Mouse (Mus musculus): ENCODE measurements around the gene Zfp518a. TPM values are rescaled to one million over a fixed set of nuclear protein-coding genes. Genes with fewer than 3 reads are reported as not detected.

Zfp518a gene
- polyA plus RNA-seq, 1 experiment: 0.86 TPM

DNA sequence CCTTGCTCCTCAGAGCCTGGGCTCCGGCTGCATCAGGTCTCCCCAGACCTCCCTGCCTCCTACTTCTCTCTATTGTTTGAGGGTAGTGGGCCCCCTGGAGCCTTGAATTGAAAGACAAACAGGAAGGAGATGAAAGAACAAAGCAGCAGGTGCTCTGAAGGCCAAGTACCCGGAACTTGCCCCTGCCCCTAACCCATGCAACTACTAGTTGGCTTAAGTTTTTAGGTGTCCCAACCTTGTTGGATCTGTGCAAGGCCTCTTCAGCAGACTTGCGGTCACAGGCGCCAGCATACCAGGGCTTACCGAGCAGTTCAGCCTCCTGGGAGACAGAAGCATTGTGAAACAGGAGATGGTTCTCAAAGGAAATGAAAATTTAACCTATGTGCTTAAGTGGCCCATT, 41.5 kb downstream of the Zfp518a start:
- no peak overlapping the region for H3K4me2 ChIP-seq (ENCODE audit: low read depth)
- no peak for TF ChIP-seq TCF12 (IDR thresholded peaks at IDR 0.05; ENCODE audit: insufficient read depth, poor library complexity, severe bottlenecking)
- TF ChIP-seq CEBPB (IDR thresholded peaks at IDR 0.05; ENCODE audit: insufficient read depth, poor library complexity, severe bottlenecking): no peak
- no peak for TF ChIP-seq MYOD1 (IDR thresholded peaks at IDR 0.05; ENCODE audit: control insufficient read depth in 1 of 3, insufficient read length in 2 of 3, low read depth in 2 of 3)
- TF ChIP-seq POLR2AphosphoS2 (IDR thresholded peaks at IDR 0.05; ENCODE audit: insufficient read length, low read depth): no peak
- no peak for TF ChIP-seq TCF3 (IDR thresholded peaks at IDR 0.05; ENCODE audit: insufficient read length, low read depth)
- no peak for TF ChIP-seq MAX (IDR thresholded peaks at IDR 0.05; ENCODE audit: low read depth)
- no peak for TF ChIP-seq USF1 (IDR thresholded peaks at IDR 0.05; ENCODE audit: low read depth)
- TF ChIP-seq POLR2A (IDR thresholded peaks at IDR 0.05; ENCODE audit: insufficient read length, low read depth): no peak
- no peak for TF ChIP-seq MYOG (IDR thresholded peaks at IDR 0.05; ENCODE audit: control insufficient read depth in 1 of 3, insufficient read depth in 1 of 3, insufficient read length in 2 of 3, low read depth in 2 of 3)
- TF ChIP-seq REST (IDR thresholded peaks at IDR 0.05; ENCODE audit: insufficient read depth, insufficient read length): no peak
- no peaks in the 10 kb centered on the region for H3K36me3 ChIP-seq (ENCODE audit: control insufficient read depth, insufficient read depth)
- no peaks in the 10 kb centered on the region for H3K27me3 ChIP-seq (ENCODE audit: control insufficient read depth, insufficient read depth, insufficient read length)
- H3ac ChIP-seq (ENCODE audit: control insufficient read depth, insufficient read length): no peak overlapping the region
- H3K79me2 ChIP-seq (ENCODE audit: control insufficient read depth, insufficient read depth): no peaks in the 10 kb centered on the region
- no peak overlapping the region for H3K4me3 ChIP-seq

- no peak overlapping the region for H3ac ChIP-seq (ENCODE audit: control insufficient read depth, insufficient read length)
- no peaks in the 10 kb centered on the region for H3K79me2 ChIP-seq (ENCODE audit: control insufficient read depth, insufficient read depth)
- H3K4me2 ChIP-seq (ENCODE audit: low read depth): no peak overlapping the region
- no peaks in the 10 kb centered on the region for H3K27me3 ChIP-seq (ENCODE audit: control insufficient read depth, insufficient read depth, insufficient read length)
- TF ChIP-seq E2F4 (IDR thresholded peaks at IDR 0.05; ENCODE audit: insufficient read depth) (no peak), MYOG (IDR thresholded peaks at IDR 0.05; ENCODE audit: control insufficient read depth in 1 of 3, insufficient read depth in 1 of 3, insufficient read length in 2 of 3, low read depth in 2 of 3) (no peak), POLR2AphosphoS2 (IDR thresholded peaks at IDR 0.05; ENCODE audit: insufficient read length, low read depth) (no peak), TCF3 (IDR thresholded peaks at IDR 0.05; ENCODE audit: insufficient read length, low read depth) (no peak), CEBPB (IDR thresholded peaks at IDR 0.05; ENCODE audit: insufficient read depth, poor library complexity, severe bottlenecking) (no peak), TCF12 (IDR thresholded peaks at IDR 0.05; ENCODE audit: insufficient read depth, poor library complexity, severe bottlenecking) (no peak), REST (IDR thresholded peaks at IDR 0.05; ENCODE audit: insufficient read depth, insufficient read length) (no peak), USF1 (IDR thresholded peaks at IDR 0.05; ENCODE audit: low read depth) (no peak), SRF (IDR thresholded peaks at IDR 0.05; ENCODE audit: control insufficient read depth, insufficient read length, low read depth) (no peak), MYOD1 (IDR thresholded peaks at IDR 0.05; ENCODE audit: control insufficient read depth in 1 of 3, insufficient read length in 2 of 3, low read depth in 2 of 3) (no peak), MAX (IDR thresholded peaks at IDR 0.05; ENCODE audit: low read depth) (no peak), POLR2A (IDR thresholded peaks at IDR 0.05; ENCODE audit: insufficient read length, low read depth) (no peak)
- no peaks in the 10 kb centered on the region for H3K36me3 ChIP-seq (ENCODE audit: control insufficient read depth, insufficient read depth)
- H3K4me3 ChIP-seq: no peak overlapping the region
Measured at GRCm38 (mm10) chr19:40943552-40943951, 49.0 kb downstream of the Zfp518a start.

GRCm38 (mm10) chr19:40946937-40947577, 52.6 kb downstream of the Zfp518a start:
- H3ac ChIP-seq (ENCODE audit: control insufficient read depth, insufficient read length): no peak overlapping the region
- H3K27me3 ChIP-seq (ENCODE audit: control insufficient read depth, insufficient read depth, insufficient read length): no peaks in the 10 kb centered on the region
- no peak overlapping the region for H3K4me3 ChIP-seq
- H3K79me2 ChIP-seq (ENCODE audit: control insufficient read depth, insufficient read depth): no peaks in the 10 kb centered on the region
- H3K4me2 ChIP-seq (ENCODE audit: low read depth): no peak overlapping the region
- no peak for TF ChIP-seq POLR2A (IDR thresholded peaks at IDR 0.05; ENCODE audit: insufficient read length, low read depth)
- TF ChIP-seq TCF12 (IDR thresholded peaks at IDR 0.05; ENCODE audit: insufficient read depth, poor library complexity, severe bottlenecking): no peak
- no peak for TF ChIP-seq TCF3 (IDR thresholded peaks at IDR 0.05; ENCODE audit: insufficient read length, low read depth)
- TF ChIP-seq MYOG (IDR thresholded peaks at IDR 0.05; ENCODE audit: control insufficient read depth in 1 of 3, insufficient read depth in 1 of 3, insufficient read length in 2 of 3, low read depth in 2 of 3): no peak
- TF ChIP-seq MYOD1 (IDR thresholded peaks at IDR 0.05; ENCODE audit: control insufficient read depth in 1 of 3, insufficient read length in 2 of 3, low read depth in 2 of 3): no peak
- TF ChIP-seq POLR2AphosphoS2 (IDR thresholded peaks at IDR 0.05; ENCODE audit: insufficient read length, low read depth): no peak
- no peak for TF ChIP-seq CEBPB (IDR thresholded peaks at IDR 0.05; ENCODE audit: insufficient read depth, poor library complexity, severe bottlenecking)
- H3K36me3 ChIP-seq (ENCODE audit: control insufficient read depth, insufficient read depth): no peaks in the 10 kb centered on the region

GRCm38 (mm10) chr19:40958981-40959380, 64.5 kb downstream of the Zfp518a start:
- Histone ChIP-seq H3K36me3 (ENCODE audit: control insufficient read depth, insufficient read depth) (no peaks in the 10 kb centered on the region), H3K79me2 (ENCODE audit: control insufficient read depth, insufficient read depth) (no peaks in the 10 kb centered on the region), H3ac (ENCODE audit: control insufficient read depth, insufficient read length) (no peak overlapping the region), H3K27me3 (ENCODE audit: control insufficient read depth, insufficient read depth, insufficient read length) (no peaks in the 10 kb centered on the region), H3K4me2 (ENCODE audit: low read depth) (no peak overlapping the region), H3K4me3 (no peak overlapping the region)
- TF ChIP-seq E2F4 (IDR thresholded peaks at IDR 0.05; ENCODE audit: insufficient read depth) (no peak), SRF (IDR thresholded peaks at IDR 0.05; ENCODE audit: control insufficient read depth, insufficient read length, low read depth) (no peak), TCF12 (IDR thresholded peaks at IDR 0.05; ENCODE audit: insufficient read depth, poor library complexity, severe bottlenecking) (no peak), MAX (IDR thresholded peaks at IDR 0.05; ENCODE audit: low read depth) (no peak), TCF3 (IDR thresholded peaks at IDR 0.05; ENCODE audit: insufficient read length, low read depth) (no peak), MYOG (IDR thresholded peaks at IDR 0.05; ENCODE audit: control insufficient read depth in 1 of 3, insufficient read depth in 1 of 3, insufficient read length in 2 of 3, low read depth in 2 of 3) (no peak), USF1 (IDR thresholded peaks at IDR 0.05; ENCODE audit: low read depth) (no peak), REST (IDR thresholded peaks at IDR 0.05; ENCODE audit: insufficient read depth, insufficient read length) (no peak), MYOD1 (IDR thresholded peaks at IDR 0.05; ENCODE audit: control insufficient read depth in 1 of 3, insufficient read length in 2 of 3, low read depth in 2 of 3) (no peak), POLR2A (IDR thresholded peaks at IDR 0.05; ENCODE audit: insufficient read length, low read depth) (no peak), POLR2AphosphoS2 (IDR thresholded peaks at IDR 0.05; ENCODE audit: insufficient read length, low read depth) (no peak), CEBPB (IDR thresholded peaks at IDR 0.05; ENCODE audit: insufficient read depth, poor library complexity, severe bottlenecking) (no peak)

All from myocyte (in vitro differentiated cells).